Mouse (Mus musculus): ENCODE data around the gene Ptpn13. TPM values are rescaled to one million over a fixed set of nuclear protein-coding genes. Genes with fewer than 3 reads are reported as not detected.

The Ptpn13 gene
- total and polyA plus RNA-seq, 3 experiments, result 15.1 to 43.6 (median 15.5) TPM

- Histone ChIP-seq H3K36me3 (ENCODE audit: control insufficient read depth in 1 of 2, insufficient read depth in 2 of 2, low read length in 2 of 2) (peaks cover 0 to 17% of the 10 kb centered on the region in 2 experiments), H3K27ac (ENCODE audit: control insufficient read depth, low read depth, low read length) (no peak overlapping the region)
- no peak for TF ChIP-seq CHD1 (IDR thresholded peaks at IDR 0.05; ENCODE audit: low read depth, low read length)
- no peak for TF ChIP-seq KAT2A (conservative IDR thresholded peaks at IDR 0.05; ENCODE audit: low read depth, low read length)
- no peak for TF ChIP-seq MXI1 (IDR thresholded peaks at IDR 0.05; ENCODE audit: low read depth, low read length)
- TF ChIP-seq TBP (IDR thresholded peaks at IDR 0.05; ENCODE audit: low read depth, low read length), result no peak
- no peak for TF ChIP-seq EP300 (IDR thresholded peaks at IDR 0.05; ENCODE audit: low read depth in 1 of 2, low read length in 2 of 2)
- TF ChIP-seq NELFE (IDR thresholded peaks at IDR 0.05; ENCODE audit: low read depth, low read length), result no peak
- TF ChIP-seq GATA1 (IDR thresholded peaks at IDR 0.05; ENCODE audit: low read depth, low read length), result no peak
- TF ChIP-seq SMC3 (IDR thresholded peaks at IDR 0.05; ENCODE audit: low read depth, low read length), result no peak
- no peak for TF ChIP-seq SIN3A (IDR thresholded peaks at IDR 0.05; ENCODE audit: low read length)
- no peak for TF ChIP-seq GABPA (IDR thresholded peaks at IDR 0.05; ENCODE audit: low read depth, low read length)
- TF ChIP-seq HCFC1 (IDR thresholded peaks at IDR 0.05; ENCODE audit: low read depth, low read length), result no peak
- no peak for TF ChIP-seq RCOR1 (IDR thresholded peaks at IDR 0.05; ENCODE audit: low read depth, low read length)
- no peak for TF ChIP-seq BHLHE40 (IDR thresholded peaks at IDR 0.05; ENCODE audit: borderline replicate concordance, low read depth, low read length)
- no peak for TF ChIP-seq ELF1 (IDR thresholded peaks at IDR 0.05; ENCODE audit: low read depth, low read length)
- no peak for TF ChIP-seq E2F4 (IDR thresholded peaks at IDR 0.05; ENCODE audit: borderline replicate concordance, low read depth, low read length)
- TF ChIP-seq MYB (IDR thresholded peaks at IDR 0.05; ENCODE audit: low read depth, low read length), result no peak
- TF ChIP-seq CTCF (IDR thresholded peaks at IDR 0.05 in 2 of 3, conservative IDR thresholded peaks at IDR 0.05 in 1 of 3; ENCODE audit: control insufficient read depth in 1 of 3, insufficient read depth in 1 of 3, low read depth in 2 of 3, low read length in 3 of 3, poor library complexity in 1 of 3, severe bottlenecking in 1 of 3), result no peak
- TF ChIP-seq USF2 (IDR thresholded peaks at IDR 0.05; ENCODE audit: borderline replicate concordance in 1 of 2, insufficient read depth in 1 of 2, low read depth in 1 of 2, low read length in 2 of 2), result no peak
Measured at GRCm38 (mm10) chr5:103517641-103518040, 92.6 kb downstream of the Ptpn13 start.

GRCm38 (mm10) chr5:103518797-103519468 is 93.9 kb downstream of the Ptpn13 start:
- peak overlapping the region; percentile 24; the same call in 1 of the 2 replicates for H3K9ac ChIP-seq (ENCODE audit: control insufficient read depth, low read depth, low read length, poor library complexity, severe bottlenecking)
- DNase-seq (ENCODE audit: low read depth, low spot score), result peak; percentile 80
- H3K27ac ChIP-seq (ENCODE audit: control insufficient read depth, low read depth, low read length), result peak overlapping the region; percentile 57
- 0 out of 2 replicates have a peak, but pooled peaks cover 1% of the 10 kb centered on the region for H3K79me2 ChIP-seq (ENCODE audit: control insufficient read depth, insufficient read depth, low read length, poor library complexity)
- H3K27me3 ChIP-seq (ENCODE audit: control insufficient read depth in 1 of 2, insufficient read depth in 2 of 2, low read length in 2 of 2), result no peaks in the 10 kb centered on the region
- H3K4me1 ChIP-seq (ENCODE audit: control insufficient read depth in 1 of 2, insufficient read depth in 2 of 2, low read length in 2 of 2), result peaks cover 8 to 14% of the 10 kb centered on the region in 2 experiments
- no peaks in the 10 kb centered on the region for H3K9me3 ChIP-seq (replicated peaks; ENCODE audit: insufficient read depth, low read length)
- H3K36me3 ChIP-seq (ENCODE audit: control insufficient read depth in 1 of 2, insufficient read depth in 2 of 2, low read length in 2 of 2), result peaks cover 0 to 13% of the 10 kb centered on the region in 2 experiments
- peak overlapping the region; percentile 48 to 54 for H3K4me3 ChIP-seq (ENCODE audit: control insufficient read depth in 1 of 2, insufficient read depth in 1 of 2, low read depth in 2 of 2, low read length in 2 of 2)
- TF ChIP-seq NELFE (IDR thresholded peaks at IDR 0.05; ENCODE audit: low read depth, low read length), result no peak
- TF ChIP-seq POLR2AphosphoS2 (IDR thresholded peaks at IDR 0.05; ENCODE audit: low read length), result no peak
- peak; percentile 68; the same call in 1 of the 2 replicates for TF ChIP-seq ZKSCAN1 (IDR thresholded peaks at IDR 0.05; ENCODE audit: low read depth, low read length)
- TF ChIP-seq SIN3A (IDR thresholded peaks at IDR 0.05; ENCODE audit: low read length), result peak; percentile 13; the same call in 1 of the 2 replicates
- TF ChIP-seq ZC3H11A (IDR thresholded peaks at IDR 0.05; ENCODE audit: low read depth, low read length), result no peak
- peak; percentile 26; the same call in 1 of the 2 replicates for TF ChIP-seq MYC (IDR thresholded peaks at IDR 0.05; ENCODE audit: low read depth, low read length)
- peak; percentile 66; the same call in 1 of the 2 replicates for TF ChIP-seq MXI1 (IDR thresholded peaks at IDR 0.05; ENCODE audit: low read depth, low read length)
- TF ChIP-seq GABPA (IDR thresholded peaks at IDR 0.05; ENCODE audit: low read depth, low read length), result 0 out of 2 replicates have a peak, but pooled peaks have one; percentile 45
- 0 out of 2 replicates have a peak, but pooled peaks have one; percentile 25 for TF ChIP-seq ZNF384 (IDR thresholded peaks at IDR 0.05; ENCODE audit: low read depth, low read length)
- TF ChIP-seq ELF1 (IDR thresholded peaks at IDR 0.05; ENCODE audit: low read depth, low read length), result no peak
- peak; percentile 58; the same call in 1 of the 2 replicates for TF ChIP-seq ETS1 (IDR thresholded peaks at IDR 0.05; ENCODE audit: low read depth, low read length)
- TF ChIP-seq GATA1 (IDR thresholded peaks at IDR 0.05; ENCODE audit: low read depth, low read length), result no peak
- TF ChIP-seq EP300 (IDR thresholded peaks at IDR 0.05; ENCODE audit: low read depth in 1 of 2, low read length in 2 of 2), result peak in 1 of 2 experiments; percentile 39; a peak in 2 of 4 replicates

More at GRCm38 (mm10) chr5:103517641-103518040, 92.6 kb downstream of the Ptpn13 start:
- Histone ChIP-seq H3K4me3 (ENCODE audit: control insufficient read depth in 1 of 2, insufficient read depth in 1 of 2, low read depth in 2 of 2, low read length in 2 of 2) (no peak overlapping the region), H3K9ac (ENCODE audit: control insufficient read depth, low read depth, low read length, poor library complexity, severe bottlenecking) (no peak overlapping the region), H3K27me3 (ENCODE audit: control insufficient read depth in 1 of 2, insufficient read depth in 2 of 2, low read length in 2 of 2) (no peaks in the 10 kb centered on the region), H3K79me2 (ENCODE audit: control insufficient read depth, insufficient read depth, low read length, poor library complexity) (0 out of 2 replicates have a peak, but pooled peaks cover 1% of the 10 kb centered on the region), H3K4me1 (ENCODE audit: control insufficient read depth in 1 of 2, insufficient read depth in 2 of 2, low read length in 2 of 2) (peaks cover 16 to 18% of the 10 kb centered on the region in 2 experiments), H3K9me3 (replicated peaks; ENCODE audit: insufficient read depth, low read length) (no peaks in the 10 kb centered on the region)
- DNase-seq (ENCODE audit: low read depth, low spot score), result no peak

All from MEL (cell line).